Comparison of ENCODE assay signal across 12 mouse cellular contexts in genomic region chr9:57549186-57549585, GRCm38 (mm10). TPM values are rescaled to one million over a fixed set of nuclear protein-coding genes. Genes with fewer than 3 reads are reported as not detected.
A peak's percentile ranks its signal among the peaks of the same experiment; 100 is the strongest.
DNase-seq lines count a peak whose midpoint lies in the region; ATAC-seq and TF ChIP-seq lines count a peak whose summit lies in the region.
"Had no signal": no experiment of that assay in that cellular context is flagged by ENCODE, and none has a peak within 500 bp of the region (broad histone marks: within the 10 kb centered on the region; RNA-seq: fewer than 3 reads in every experiment).

No protein-coding gene starts in this region.

- peak overlapping the region; percentile 61 for H3K27ac ChIP-seq in heart, adult 2 months
- no peak overlapping the region for H3K27ac ChIP-seq in heart, embryonic 10.5 days
- H3K27ac ChIP-seq in layer of hippocampus, adult 2 months: peak overlapping the region; percentile 21
- no peak overlapping the region for H3K27ac ChIP-seq in forebrain, postnatal 0 days (ENCODE audit: low read depth, low read length)
- H3K27ac ChIP-seq: kidney, postnatal 0 days; liver, embryonic 12.5 days had no signal

- WGBS in heart, adult 2 months: 76% methylated on average over 4 of the region's 4 CpGs
- WGBS in heart, embryonic 10.5 days: 93% methylated on average over 4 of the region's 4 CpGs
- WGBS in forebrain, postnatal 0 days: 61% methylated on average over 4 of the region's 4 CpGs

- TF ChIP-seq CTCF in heart, adult 2 months (IDR thresholded peaks at IDR 0.05): no peak
- no peak for TF ChIP-seq CTCF in layer of hippocampus, adult 2 months (conservative IDR thresholded peaks at IDR 0.05)
- no peak for TF ChIP-seq CTCF in forebrain, postnatal 0 days (IDR thresholded peaks at IDR 0.05; ENCODE audit: low read depth)

- H3K9me3 ChIP-seq in heart, embryonic 10.5 days: no peaks in the 10 kb centered on the region
- H3K9me3 ChIP-seq in forebrain, postnatal 0 days (ENCODE audit: low read length): no peaks in the 10 kb centered on the region
- H3K9me3 ChIP-seq: liver, embryonic 12.5 days had no signal

- intact Hi-C loops in heart, adult 2 months (cut with DNase I): no loop called here

- H3K9ac ChIP-seq in heart, adult 2 months (ENCODE audit: low read depth, low read length): no peak overlapping the region
- peak overlapping the region; percentile 14; the same call in 1 of the 2 replicates for H3K9ac ChIP-seq in forebrain, postnatal 0 days
- H3K9ac ChIP-seq: liver, embryonic 12.5 days had no signal

- no peak for TF ChIP-seq EP300 in heart, adult 2 months (IDR thresholded peaks at IDR 0.05; ENCODE audit: insufficient read depth, low read depth, low read length)

- H3K4me2 ChIP-seq in forebrain, postnatal 0 days (ENCODE audit: low read depth): no peak overlapping the region
- H3K4me2 ChIP-seq: liver, embryonic 12.5 days had no signal

- peaks cover 15% of the 10 kb centered on the region for H3K4me1 ChIP-seq in heart, adult 2 months (ENCODE audit: control insufficient read depth, insufficient read depth, low read length)
- peaks cover 48% of the 10 kb centered on the region for H3K4me1 ChIP-seq in heart, embryonic 10.5 days
- peaks cover 5% of the 10 kb centered on the region; the same call in 1 of the 2 replicates for H3K4me1 ChIP-seq in forebrain, postnatal 0 days (ENCODE audit: insufficient read depth)

- peaks cover 4% of the 10 kb centered on the region; the same call in 1 of the 2 replicates for H3K36me3 ChIP-seq in heart, adult 2 months (ENCODE audit: control insufficient read depth, insufficient read depth, low read length)
- H3K36me3 ChIP-seq in heart, embryonic 10.5 days: peaks cover 65% of the 10 kb centered on the region
- peaks cover 56% of the 10 kb centered on the region for H3K36me3 ChIP-seq in forebrain, postnatal 0 days (ENCODE audit: insufficient read depth)

- H3K79me2 ChIP-seq in heart, adult 2 months (replicated peaks; ENCODE audit: control insufficient read depth, insufficient read depth, low read length): no peaks in the 10 kb centered on the region; the same call in 1 of the 2 replicates

- no peak for ATAC-seq in forebrain, postnatal 0 days
- ATAC-seq: activated CD4-positive, CD25-positive, alpha-beta regulatory T cell, adult 4 months; liver, embryonic 12.5 days had no signal

- H3K4me3 ChIP-seq in heart, adult 2 months: no peak overlapping the region
- H3K4me3 ChIP-seq in heart, embryonic 10.5 days: no peak overlapping the region
- no peak overlapping the region for H3K4me3 ChIP-seq in layer of hippocampus, adult 2 months
- H3K4me3 ChIP-seq in forebrain, postnatal 0 days (ENCODE audit: low read depth, low read length): no peak overlapping the region
- H3K4me3 ChIP-seq: liver, embryonic 12.5 days had no signal

- no peak for TF ChIP-seq POLR2A in heart, adult 2 months (IDR thresholded peaks at IDR 0.05; ENCODE audit: insufficient read depth, low read depth, low read length)

- no peaks in the 10 kb centered on the region for H3K27me3 ChIP-seq in heart, adult 2 months (ENCODE audit: control insufficient read depth, insufficient read depth, low read length)
- no peaks in the 10 kb centered on the region for H3K27me3 ChIP-seq in heart, embryonic 10.5 days (ENCODE audit: insufficient read depth, poor library complexity, severe bottlenecking)
- no peaks in the 10 kb centered on the region for H3K27me3 ChIP-seq in forebrain, postnatal 0 days (ENCODE audit: insufficient read depth, low read length)
- H3K27me3 ChIP-seq: liver, embryonic 12.5 days had no signal

- peak in 1 of 2 experiments; percentile 38 for DNase-seq in heart, adult 2 months
- DNase-seq in heart, embryonic 10.5 days (ENCODE audit: low spot score): no peak
- no peak for DNase-seq in layer of hippocampus, adult 2 months (ENCODE audit: low spot score in 2 of 2)
- no peak for DNase-seq in layer of hippocampus, adult 18-20 months (ENCODE audit: low spot score in 2 of 2)
- DNase-seq in cerebellum, postnatal 14 days: peak; percentile 85 to 86
- peak; percentile 18 for DNase-seq in forebrain, postnatal 0 days
- DNase-seq in lung, postnatal 4 days: no peak
- DNase-seq: gastrocnemius, postnatal 25 days; thymus, postnatal 25 days had no signal

RNA-seq across cellular contexts. Expression of gene Mpi, which starts 3.4 kb away (rescaled TPM):
- 100 to 1,000 TPM; 119 to 132 TPM for total RNA-seq in heart, adult 2 months (2021)
- polyA plus RNA-seq in heart, adult 2 months (2012; rRNA removed): 146 and 266 TPM in 2 replicates
- 80.6 and 102 TPM in 2 replicates for polyA plus RNA-seq in heart, embryonic 10.5 days (2016; fragmentation: Nextera tagmentation; extraction: Ambion mirVana)
- 10 to 100 TPM; 72.5 to 77.6 TPM for total RNA-seq in layer of hippocampus, adult 2 months (2021)
- 10 to 100 TPM; 68.8 to 70.9 TPM for total RNA-seq in layer of hippocampus, adult 18-20 months (2021)
- total RNA-seq in forebrain, postnatal 0 days (2014; rRNA removed): 46.1 and 47.8 TPM in 2 replicates
- 37.9 and 49.3 TPM in 2 replicates for polyA plus RNA-seq in forebrain, postnatal 0 days (2015; fragmentation: Nextera tagmentation; extraction: Ambion mirVana)

RNA-seq across cellular contexts. Expression of gene Scamp2, which starts 11.6 kb away (rescaled TPM):
- 10 to 100 TPM; 25.7 to 26.7 TPM for total RNA-seq in heart, adult 2 months (2021)
- polyA plus RNA-seq in heart, adult 2 months (2012; rRNA removed): 43.9 and 54.8 TPM in 2 replicates
- polyA plus RNA-seq in heart, embryonic 10.5 days (2016; fragmentation: Nextera tagmentation; extraction: Ambion mirVana): 53.5 and 53.9 TPM in 2 replicates
- total RNA-seq in layer of hippocampus, adult 2 months (2021): 10 to 100 TPM; 22.5 to 26.3 TPM
- 10 to 100 TPM; 24.2 to 24.9 TPM for total RNA-seq in layer of hippocampus, adult 18-20 months (2021)
- 29.3 and 36.3 TPM in 2 replicates for total RNA-seq in forebrain, postnatal 0 days (2014; rRNA removed)
- polyA plus RNA-seq in forebrain, postnatal 0 days (2015; fragmentation: Nextera tagmentation; extraction: Ambion mirVana): 37.3 and 42.8 TPM in 2 replicates

RNA-seq across cellular contexts. Expression of gene Fam219b, which starts 11.9 kb away (rescaled TPM):
- 1 to 10 TPM; 8.1 to 8.3 TPM for total RNA-seq in heart, adult 2 months (2021)
- polyA plus RNA-seq in heart, adult 2 months (2012; rRNA removed): 3.1 and 4.7 TPM in 2 replicates
- polyA plus RNA-seq in heart, embryonic 10.5 days (2016; fragmentation: Nextera tagmentation; extraction: Ambion mirVana): 14.2 and 14.9 TPM in 2 replicates
- 10 to 100 TPM; 19.9 to 25.7 TPM for total RNA-seq in layer of hippocampus, adult 2 months (2021)
- total RNA-seq in layer of hippocampus, adult 18-20 months (2021): 10 to 100 TPM; 16.5 to 24.3 TPM
- total RNA-seq in forebrain, postnatal 0 days (2014; rRNA removed): 25.1 and 29.9 TPM in 2 replicates
- 19.8 and 26.8 TPM in 2 replicates for polyA plus RNA-seq in forebrain, postnatal 0 days (2015; fragmentation: Nextera tagmentation; extraction: Ambion mirVana)

RNA-seq across cellular contexts. Expression of gene Cox5a, which starts 28.1 kb away (rescaled TPM):
- total RNA-seq in heart, adult 2 months (2021): 1,000 to 10,000 TPM; 2,350 to 2,717 TPM
- polyA plus RNA-seq in heart, adult 2 months (2012; rRNA removed): 1,522 and 1,780 TPM in 2 replicates
- 911 and 1,292 TPM in 2 replicates for polyA plus RNA-seq in heart, embryonic 10.5 days (2016; fragmentation: Nextera tagmentation; extraction: Ambion mirVana)
- total RNA-seq in layer of hippocampus, adult 2 months (2021): 100 to 1,000 TPM; 372 to 376 TPM
- total RNA-seq in layer of hippocampus, adult 18-20 months (2021): 100 to 1,000 TPM; 372 to 373 TPM
- 236 and 279 TPM in 2 replicates for total RNA-seq in forebrain, postnatal 0 days (2014; rRNA removed)
- polyA plus RNA-seq in forebrain, postnatal 0 days (2015; fragmentation: Nextera tagmentation; extraction: Ambion mirVana): 1,027 and 1,112 TPM in 2 replicates

RNA-seq across cellular contexts. Expression of gene Ulk3, which starts 40.1 kb away (rescaled TPM):
- total RNA-seq in heart, adult 2 months (2021): 1 to 10 TPM; 5.7 to 6.7 TPM
- 19.1 and 23.3 TPM in 2 replicates for polyA plus RNA-seq in heart, adult 2 months (2012; rRNA removed)
- polyA plus RNA-seq in heart, embryonic 10.5 days (2016; fragmentation: Nextera tagmentation; extraction: Ambion mirVana): 17.4 and 21.8 TPM in 2 replicates
- total RNA-seq in layer of hippocampus, adult 2 months (2021): 10 to 100 TPM; 32.7 to 35.4 TPM
- total RNA-seq in layer of hippocampus, adult 18-20 months (2021): 10 to 100 TPM; 24.0 to 32.2 TPM
- 24.6 and 31.4 TPM in 2 replicates for total RNA-seq in forebrain, postnatal 0 days (2014; rRNA removed)
- polyA plus RNA-seq in forebrain, postnatal 0 days (2015; fragmentation: Nextera tagmentation; extraction: Ambion mirVana): 6.0 and 15.6 TPM in 2 replicates

Comparison
In these comparisons a context has a peak if more than half of its experiments do, and no peak if none do; other contexts are left out.
1. H3K27ac ChIP-seq: peak in heart, adult 2 months (single experiment) and layer of hippocampus, adult 2 months (single experiment); none in heart, embryonic 10.5 days (single experiment) and forebrain, postnatal 0 days (single experiment).
2. DNase-seq: peak in cerebellum, postnatal 14 days (2 of 2) and forebrain, postnatal 0 days (single experiment); none in heart, embryonic 10.5 days (single experiment), layer of hippocampus, adult 2 months (0 of 2), layer of hippocampus, adult 18-20 months (0 of 2) and lung, postnatal 4 days (0 of 2).